Mouse (Mus musculus) embryonic fibroblast, embryonic 13.5 days (primary cell): Measurements from ENCODE around the gene Hsd17b7. TPM values are rescaled to one million over a fixed set of nuclear protein-coding genes. Genes with fewer than 3 reads are reported as not detected.

ENCODE experiments used
- H3K27ac ChIP-seq: 2 replicates; pipeline ENCODE4 v1.5.1; 2012; ENCODE audit warnings: low read length, control low read depth, inconsistent platforms; ENCODE audit not compliant: insufficient read depth
- H3K4me1 ChIP-seq: 2 replicates; pipeline ENCODE4 v1.6.1; 2011; ENCODE audit warnings: low read length; ENCODE audit not compliant: control insufficient read depth, insufficient read depth
- H3K4me3 ChIP-seq: 2 replicates; pipeline ENCODE4 v1.5.1; 2011; ENCODE audit warnings: mild to moderate bottlenecking, control low read depth, low read length; ENCODE audit not compliant: insufficient read depth
- CTCF ChIP-seq: IDR thresholded peaks from 2 replicates; pipeline ENCODE4 v1.5.1; 2011; ENCODE audit warnings: mild to moderate bottlenecking, control low read depth, low read length, moderate library complexity, borderline replicate concordance; ENCODE audit not compliant: insufficient read depth
- POLR2A ChIP-seq: IDR thresholded peaks from 2 replicates; pipeline ENCODE4 v1.6.1; 2011; ENCODE audit warnings: low read depth, mild to moderate bottlenecking, control low read depth, low read length, moderate library complexity
- polyA plus RNA-seq: library from polyadenylated mRNA; stranded (reverse); fragments of >200 nt; gene quantifications from 2 replicates; pipeline ENCODE4 v1.2.4, GENCODE M21; 2011; ENCODE audit warnings: low read depth; ENCODE audit not compliant: missing spikeins, insufficient read length

Hsd17b7 gene
- polyA plus RNA-seq, 1 experiment: 33.7 TPM

DNA sequence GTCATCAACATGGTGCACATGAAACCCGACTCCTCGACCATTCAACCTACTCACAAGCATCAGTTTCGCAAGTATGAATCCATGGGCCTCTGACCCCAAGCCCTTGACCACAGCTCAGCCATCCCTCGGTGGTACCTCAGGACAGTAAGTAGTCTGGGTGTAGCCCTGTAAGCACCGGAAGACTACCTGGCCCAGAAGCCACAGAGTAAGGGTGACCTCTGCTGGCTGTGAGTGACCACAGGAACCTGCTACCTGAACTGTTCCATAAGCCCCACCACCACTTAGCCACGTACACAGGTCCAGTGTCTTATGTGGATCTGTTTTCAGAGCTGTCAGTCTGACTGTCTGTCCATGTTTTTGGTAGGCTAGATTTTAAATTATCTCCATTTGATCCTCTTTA is 21.4 kb downstream of the Hsd17b7 start:
- Histone ChIP-seq H3K4me3 (no peak overlapping the region), H3K4me1 (peaks cover 3% of the 10 kb centered on the region; the same call in 1 of the 2 replicates), H3K27ac (no peak overlapping the region)
- no peak for TF ChIP-seq POLR2A
- no peak for TF ChIP-seq CTCF

DNA sequence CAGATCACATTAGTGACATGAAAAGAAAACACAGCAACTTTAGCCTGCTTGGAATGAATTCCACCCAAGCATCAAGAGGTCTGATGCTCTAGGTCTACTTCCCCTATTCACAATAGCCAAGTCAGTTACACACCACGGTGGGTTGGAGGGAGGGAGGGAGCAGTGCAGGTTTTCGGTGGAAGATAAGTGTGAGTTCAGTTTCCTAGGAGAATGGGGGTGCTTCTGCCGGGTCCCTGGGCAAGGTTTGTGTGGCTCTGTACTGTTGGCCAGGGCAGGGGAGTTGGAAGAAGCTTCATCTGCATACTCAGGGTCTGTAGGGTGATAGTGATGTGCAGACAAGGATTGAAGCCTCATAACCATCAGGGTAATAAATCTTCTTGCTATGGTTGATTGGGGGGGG is 23.0 kb downstream of the Hsd17b7 start:
- Histone ChIP-seq H3K4me3 (no peak overlapping the region), H3K27ac (no peak overlapping the region), H3K4me1 (peaks cover 3% of the 10 kb centered on the region; the same call in 1 of the 2 replicates)
- TF ChIP-seq CTCF (no peak), POLR2A (no peak)

DNA sequence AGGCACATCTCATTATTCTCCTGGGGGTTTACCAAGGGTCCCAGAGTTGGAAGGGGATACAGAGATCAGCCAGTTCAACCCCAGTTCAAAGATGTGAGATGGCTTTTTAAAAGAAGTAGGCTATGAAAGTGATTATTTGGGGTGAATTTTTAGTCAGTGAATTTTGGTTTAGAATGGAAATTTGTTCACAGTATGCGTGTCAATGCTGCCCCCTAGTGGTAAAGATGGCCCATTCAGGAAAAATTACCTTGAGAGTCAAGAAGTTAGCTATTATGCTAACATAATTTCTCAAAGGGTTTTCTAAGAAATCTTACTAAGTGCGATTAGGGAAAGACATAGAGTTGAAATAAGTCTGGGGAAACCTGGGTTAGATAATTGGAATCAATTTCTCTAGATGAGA is 29.7 kb downstream of the Hsd17b7 start:
- H3K27ac ChIP-seq: no peak overlapping the region
- no peaks in the 10 kb centered on the region for H3K4me1 ChIP-seq
- H3K4me3 ChIP-seq: no peak overlapping the region
- no peak for TF ChIP-seq CTCF
- no peak for TF ChIP-seq POLR2A

DNA sequence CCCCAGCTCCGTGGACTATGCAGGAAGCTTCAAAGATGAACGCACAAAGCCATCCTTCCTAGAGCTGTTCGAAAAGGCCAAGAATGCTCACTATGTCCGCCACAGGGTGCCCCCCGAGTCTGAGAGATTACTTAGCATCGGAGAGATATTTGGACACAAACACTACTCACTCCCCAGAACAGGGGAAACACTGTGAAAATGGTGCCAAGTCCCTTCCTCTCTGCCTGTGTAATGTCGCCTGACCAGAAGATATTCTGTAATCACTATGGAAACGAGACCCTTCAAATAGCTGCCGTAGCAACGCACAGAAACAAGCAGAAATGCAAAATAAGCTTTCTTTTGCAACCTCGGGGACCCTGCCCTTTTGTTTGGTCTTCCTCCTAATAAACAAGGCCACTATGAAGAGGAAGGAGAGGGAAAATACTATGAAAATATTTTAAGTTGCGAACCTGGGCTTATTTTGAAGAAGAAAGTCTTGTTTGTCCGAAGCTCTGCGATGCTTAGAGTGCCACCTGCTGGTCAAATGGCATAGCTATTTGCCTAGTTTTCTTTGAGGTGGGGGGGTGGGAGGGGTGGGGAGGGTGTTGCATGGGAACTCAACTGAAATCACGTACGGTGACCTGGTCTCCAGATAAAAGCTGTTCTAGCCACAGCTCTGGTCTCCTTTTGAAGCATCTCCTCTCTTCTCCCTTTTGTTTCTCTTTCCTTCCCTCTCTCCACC is 34.9 kb downstream of the Hsd17b7 start:
- TF ChIP-seq POLR2A (no peak), CTCF (no peak)
- H3K27ac ChIP-seq: no peak overlapping the region
- H3K4me3 ChIP-seq: no peak overlapping the region
- no peaks in the 10 kb centered on the region for H3K4me1 ChIP-seq

DNA sequence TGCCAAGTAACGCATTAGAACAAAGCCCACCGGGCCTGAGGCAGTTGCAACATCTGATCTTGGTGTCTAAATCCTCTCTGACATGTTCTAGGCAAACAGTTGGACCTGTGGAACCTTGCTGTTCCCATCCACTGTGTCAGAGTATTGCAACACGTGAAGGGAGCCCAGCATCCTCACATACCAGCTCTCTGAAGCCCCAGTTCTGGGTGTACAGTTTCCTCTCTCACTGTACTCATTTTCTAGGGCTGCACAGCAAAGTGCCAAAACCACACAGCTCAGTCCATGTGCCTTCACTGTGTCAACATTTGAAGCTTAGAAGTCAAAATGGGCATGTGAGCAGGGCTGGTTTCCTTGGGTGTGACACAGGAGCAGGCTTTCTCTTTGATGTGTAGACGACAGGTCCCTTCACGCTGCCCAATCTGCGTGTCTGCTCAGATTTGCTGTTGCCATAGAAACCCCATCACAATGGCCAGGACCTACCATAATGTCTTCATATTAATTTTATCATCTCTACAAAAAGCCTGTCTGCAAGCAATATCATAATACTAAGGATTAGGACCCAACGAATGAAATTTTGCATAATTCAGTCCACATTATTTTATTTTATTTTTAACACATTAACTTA is 36.8 kb downstream of the Hsd17b7 start:
- Histone ChIP-seq H3K27ac (no peak overlapping the region), H3K4me3 (no peak overlapping the region), H3K4me1 (no peaks in the 10 kb centered on the region)
- TF ChIP-seq POLR2A (no peak), CTCF (no peak)

DNA sequence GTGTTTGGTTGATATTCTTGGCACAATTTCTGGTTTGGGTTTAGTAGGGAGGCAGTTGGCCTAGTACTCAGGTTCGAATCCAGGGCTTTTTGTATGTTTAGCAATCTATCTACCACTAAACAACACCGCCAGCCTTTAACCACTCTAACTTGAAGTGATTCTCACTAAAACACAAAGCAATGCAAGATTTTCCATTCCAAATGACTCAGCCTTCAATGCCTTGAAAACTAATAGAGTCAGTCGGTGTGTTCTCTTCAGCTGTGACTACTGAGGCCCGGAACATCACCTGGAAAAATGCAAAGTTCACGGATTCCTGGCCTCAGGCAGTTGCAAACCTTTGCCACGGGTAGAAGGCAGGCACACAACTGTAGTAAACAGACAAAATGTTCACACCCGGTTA is 37.3 kb downstream of the Hsd17b7 start:
- Histone ChIP-seq H3K4me1 (no peaks in the 10 kb centered on the region), H3K27ac (no peak overlapping the region), H3K4me3 (no peak overlapping the region)
- no peak for TF ChIP-seq POLR2A
- no peak for TF ChIP-seq CTCF

DNA sequence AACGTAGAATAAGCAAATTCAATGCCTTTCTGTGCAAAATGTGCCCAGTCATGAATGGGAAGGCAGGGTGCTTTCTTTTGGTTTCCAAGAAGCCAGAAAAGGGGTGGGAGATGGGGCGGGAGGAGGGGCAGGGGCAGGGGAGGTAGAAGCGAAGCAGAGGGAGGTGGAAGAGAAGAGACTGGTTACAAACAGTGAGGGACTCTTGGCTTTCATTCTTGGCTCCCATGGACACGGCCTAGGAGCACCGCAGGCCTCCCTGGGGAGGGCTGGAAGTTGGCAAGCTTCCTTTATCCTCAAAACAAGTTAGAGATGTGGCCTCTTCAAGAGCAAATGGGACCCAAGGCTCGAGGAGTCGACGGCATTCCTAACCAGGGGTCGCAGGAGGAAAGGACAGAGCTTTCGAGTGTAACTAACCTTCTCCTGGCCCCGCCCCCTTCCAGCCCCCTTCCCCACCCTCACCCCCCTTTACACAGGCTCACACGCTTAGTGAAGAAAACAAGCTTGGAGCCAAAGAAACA is 40.5 kb downstream of the Hsd17b7 start, which contains the start of gene Ccdc190:
Ccdc190 (plus strand) TSS at position 195 of the 518 bp plus-strand sequence.
- no peak within 1 kb of the TSS for H3K4me3 ChIP-seq
- H3K4me1 ChIP-seq: no peaks in the 10 kb centered on the region
- TF ChIP-seq POLR2A (no peak), CTCF (no peak)
- H3K27ac ChIP-seq: no peak within 1 kb of the TSS

DNA sequence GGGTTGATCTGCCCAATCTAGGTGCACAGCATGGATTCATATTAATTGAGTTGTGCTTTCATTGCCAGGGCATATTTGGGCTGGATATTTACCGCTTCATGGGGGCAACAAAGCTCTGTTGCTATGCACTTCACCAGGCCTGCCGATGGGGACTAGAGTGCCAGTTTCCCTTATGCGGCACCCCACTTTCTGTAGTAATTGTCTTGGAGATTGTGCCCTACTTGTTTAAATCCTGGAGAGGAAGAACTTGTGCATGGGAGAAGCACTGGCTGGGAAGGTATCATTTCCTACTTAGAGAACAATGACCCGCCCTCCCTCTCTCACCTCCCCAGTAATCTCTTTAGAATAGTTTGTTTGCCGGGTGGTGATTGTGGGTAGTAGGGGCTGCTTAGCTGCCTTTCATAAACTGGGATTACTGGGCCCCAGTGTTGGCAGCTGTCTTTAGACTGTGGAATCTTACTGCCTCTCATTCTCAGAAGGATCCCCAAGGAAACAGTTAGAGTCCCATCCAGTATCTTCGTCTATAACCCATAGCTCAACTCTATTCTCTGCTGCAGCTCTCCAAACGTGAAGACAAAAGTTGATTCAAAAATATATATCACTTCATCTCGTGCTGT is 41.2 kb downstream of the Hsd17b7 start:
- no peaks in the 10 kb centered on the region for H3K4me1 ChIP-seq
- TF ChIP-seq CTCF (no peak), POLR2A (no peak)
- H3K4me3 ChIP-seq: no peak overlapping the region
- H3K27ac ChIP-seq: no peak overlapping the region

DNA sequence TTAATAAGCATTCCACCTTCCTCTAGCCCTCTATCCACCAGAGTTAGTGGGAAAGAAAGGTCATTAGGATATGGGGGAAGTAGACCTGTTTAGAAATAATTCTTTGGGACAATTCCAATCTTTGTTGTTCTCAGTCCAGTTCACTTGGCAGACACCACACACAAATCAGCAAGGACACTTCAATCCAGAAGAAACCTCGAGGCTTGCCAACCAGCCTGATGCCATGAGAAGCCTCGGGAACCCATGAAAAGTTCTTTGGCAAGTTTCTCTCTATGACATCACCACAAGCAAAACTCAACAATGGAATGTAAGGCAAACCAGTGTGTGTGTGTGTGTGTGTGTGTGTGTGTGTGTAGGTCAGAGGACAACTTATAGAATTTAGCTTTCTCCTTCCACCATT is 44.5 kb downstream of the Hsd17b7 start:
- TF ChIP-seq POLR2A: no peak
- TF ChIP-seq CTCF: no peak
- H3K27ac ChIP-seq: no peak overlapping the region
- no peaks in the 10 kb centered on the region for H3K4me1 ChIP-seq
- no peak overlapping the region for H3K4me3 ChIP-seq
